Comparison of ENCODE assay signal across 8 mouse cellular contexts in the genomic region with DNA sequence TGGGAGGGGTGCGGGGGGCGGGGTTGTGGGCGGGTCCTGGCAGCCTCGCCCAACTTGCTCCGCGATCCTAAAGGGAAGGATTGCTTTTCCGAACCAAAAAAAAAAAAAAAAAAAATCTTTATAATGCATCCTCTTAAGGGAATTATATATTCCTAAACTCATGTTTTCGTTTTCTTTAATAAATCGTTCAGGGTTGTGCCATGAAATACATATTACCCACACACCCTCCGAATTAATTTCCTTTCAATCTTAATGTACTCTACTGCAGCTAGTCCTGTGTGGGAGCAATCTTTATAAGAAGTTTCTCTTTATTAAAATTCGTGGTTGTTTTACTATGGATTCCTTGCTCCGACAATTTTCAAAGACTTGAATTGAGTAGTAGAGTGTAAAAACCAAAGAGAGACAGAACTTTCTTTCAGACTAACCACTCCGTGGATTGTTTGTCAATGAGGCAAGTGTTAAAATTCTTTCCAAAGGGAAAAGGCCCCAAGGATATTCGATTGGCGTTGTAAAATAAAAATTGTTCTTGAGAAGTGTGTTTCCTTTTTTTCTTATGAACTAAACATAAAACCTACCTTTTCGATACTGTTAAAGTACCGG.
DNase-seq lines count a peak whose midpoint lies in the region; ATAC-seq and TF ChIP-seq lines count a peak whose summit lies in the region.

No protein-coding gene starts in this region.

- no peak for DNase-seq in lung, embryonic 14.5 days
- no peak for DNase-seq in lung, postnatal 14 days
- DNase-seq in layer of hippocampus, postnatal 10 days (ENCODE audit: low spot score in 2 of 2): no peak
- DNase-seq in ovary, adult 18-20 months (ENCODE audit: low spot score): no peak

- H3K4me2 ChIP-seq in lung, embryonic 14.5 days: peak overlapping the region; percentile 61
- H3K4me2 ChIP-seq in heart, embryonic 16.5 days (ENCODE audit: low read depth, low read length): peak overlapping the region; percentile 45

- no peaks in the 10 kb centered on the region for H3K79me2 ChIP-seq in macrophage (ENCODE audit: inconsistent target)

- 2% methylated on average over 17 of the region's 17 CpGs for WGBS in lung, embryonic 14.5 days
- 2% methylated on average over 17 of the region's 17 CpGs for WGBS in heart, embryonic 16.5 days
- 6% methylated on average over 17 of the region's 17 CpGs for WGBS in macrophage (ENCODE audit: missing documents)

- H3K4me3 ChIP-seq in erythroblast, embryonic 14.5 days (replicated peaks): peak overlapping the region; percentile 25
- no peak overlapping the region for H3K4me3 ChIP-seq in lung, embryonic 14.5 days (ENCODE audit: low read depth, low read length)
- H3K4me3 ChIP-seq in heart, embryonic 16.5 days (ENCODE audit: low read length): 0 out of 2 replicates have a peak overlapping the region, but pooled peaks have one; percentile 6
- H3K4me3 ChIP-seq in macrophage (ENCODE audit: inconsistent target): peak overlapping the region; percentile 1; the same call in 1 of the 2 replicates

- H3K9me3 ChIP-seq in erythroblast, embryonic 14.5 days (ENCODE audit: control insufficient read depth, low read length): peaks cover 5% of the 10 kb centered on the region
- H3K9me3 ChIP-seq in lung, embryonic 14.5 days (ENCODE audit: low read depth, low read length): no peaks in the 10 kb centered on the region
- H3K9me3 ChIP-seq in heart, embryonic 16.5 days (replicated peaks; ENCODE audit: control insufficient read depth, low read length): no peaks in the 10 kb centered on the region

- no peak overlapping the region for H3K27ac ChIP-seq in lung, embryonic 14.5 days (ENCODE audit: low read depth)
- no peak overlapping the region for H3K27ac ChIP-seq in heart, embryonic 16.5 days (ENCODE audit: low read length)
- no peak overlapping the region for H3K27ac ChIP-seq in macrophage

- H3K36me3 ChIP-seq in erythroblast, embryonic 14.5 days (ENCODE audit: control insufficient read depth): no peaks in the 10 kb centered on the region
- H3K36me3 ChIP-seq in lung, embryonic 14.5 days (ENCODE audit: insufficient read depth): no peaks in the 10 kb centered on the region
- H3K36me3 ChIP-seq in heart, embryonic 16.5 days (ENCODE audit: control insufficient read depth, insufficient read depth): no peaks in the 10 kb centered on the region
- H3K36me3 ChIP-seq in macrophage (ENCODE audit: inconsistent target): no peaks in the 10 kb centered on the region

- TF ChIP-seq CTCF in lung, embryonic 14.5 days (IDR thresholded peaks at IDR 0.05; ENCODE audit: low read depth): no peak

- ATAC-seq in erythroblast, adult 5-6 weeks (replicated peaks; ENCODE audit: low FRiP score, poor library complexity, severe bottlenecking): no peak
- no peak for ATAC-seq in lung, embryonic 14.5 days (ENCODE audit: insufficient read depth)
- 0 out of 2 replicates have a peak, but pooled peaks have one; percentile 2 for ATAC-seq in heart, embryonic 16.5 days (replicated peaks; ENCODE audit: extremely low read depth, insufficient read depth, low FRiP score)

- H3K27me3 ChIP-seq in erythroblast, embryonic 14.5 days (ENCODE audit: control insufficient read depth): peaks cover 100% of the 10 kb centered on the region
- H3K27me3 ChIP-seq in lung, embryonic 14.5 days (ENCODE audit: insufficient read depth, low read length): peaks cover 74% of the 10 kb centered on the region
- peaks cover 56% of the 10 kb centered on the region for H3K27me3 ChIP-seq in heart, embryonic 16.5 days (ENCODE audit: control insufficient read depth, insufficient read depth, low read length)

- H3K4me1 ChIP-seq in erythroblast, embryonic 14.5 days (ENCODE audit: control insufficient read depth): peaks cover 7% of the 10 kb centered on the region
- H3K4me1 ChIP-seq in lung, embryonic 14.5 days (ENCODE audit: insufficient read depth): peaks cover 5% of the 10 kb centered on the region; the same call in 1 of the 2 replicates
- H3K4me1 ChIP-seq in heart, embryonic 16.5 days (ENCODE audit: control insufficient read depth, insufficient read depth, low read length): peaks cover 12% of the 10 kb centered on the region

- H3K9ac ChIP-seq in lung, embryonic 14.5 days: no peak overlapping the region
- no peak overlapping the region for H3K9ac ChIP-seq in heart, embryonic 16.5 days (ENCODE audit: low read length)
